Mouse (Mus musculus): ENCODE data around the gene Bicc1. TPM values are rescaled to one million over a fixed set of nuclear protein-coding genes. Genes with fewer than 3 reads are reported as not detected.

Gene Bicc1
- polyA plus RNA-seq, 1 experiment from 2014 or later = 4.3 TPM

DNA sequence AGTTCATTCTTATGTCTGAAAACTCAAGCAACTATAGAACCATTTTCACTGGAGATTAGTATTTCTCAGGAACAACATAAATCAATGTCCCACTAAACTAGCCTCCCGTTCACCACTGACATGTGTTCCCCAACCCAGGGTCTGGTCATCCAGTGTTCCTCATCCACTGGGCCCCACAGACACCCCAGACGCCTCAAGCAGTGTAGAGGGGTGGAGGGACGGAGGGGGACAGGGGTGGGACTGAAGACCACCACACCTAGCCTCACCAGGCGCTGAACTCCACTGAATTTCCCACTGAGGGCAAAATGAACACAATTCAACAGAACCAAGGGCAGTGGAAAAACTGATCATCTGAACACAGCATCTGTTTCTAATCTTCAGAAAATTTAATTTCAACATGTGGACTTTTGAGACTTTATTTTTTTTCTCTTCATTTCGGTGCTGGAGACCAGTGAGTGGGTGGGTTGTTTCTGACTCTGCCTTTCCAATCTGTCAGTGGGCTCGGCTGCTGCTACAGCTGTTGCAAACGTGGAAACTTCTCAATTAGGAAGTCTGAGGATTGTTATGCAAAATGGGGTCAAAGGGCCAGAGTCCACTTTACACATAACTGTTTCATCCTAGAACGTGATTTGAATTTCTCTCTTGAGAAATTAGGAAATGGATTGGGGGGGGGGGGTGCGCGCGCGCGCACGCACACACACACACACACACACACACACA, 21.2 kb downstream of the Bicc1 start:
- 68% methylated on average over 14 of the region's 14 CpGs for WGBS
- Histone ChIP-seq H3K27me3 (ENCODE audit: control insufficient read depth, insufficient read depth, low read depth, low read length) (no peaks in the 10 kb centered on the region), H3K4me3 (ENCODE audit: low read depth, low read length) (no peak overlapping the region), H3K36me3 (ENCODE audit: control insufficient read depth, insufficient read depth, low read length) (no peaks in the 10 kb centered on the region), H3K9me3 (replicated peaks; ENCODE audit: control insufficient read depth, low read length, poor library complexity, severe bottlenecking) (no peaks in the 10 kb centered on the region; the same call in 1 of the 2 replicates), H3K9ac (ENCODE audit: low read depth, low read length) (no peak overlapping the region), H3K27ac (ENCODE audit: low read length) (no peak overlapping the region), H3K4me1 (ENCODE audit: control insufficient read depth, insufficient read depth, low read length) (no peaks in the 10 kb centered on the region), H3K4me2 (ENCODE audit: low read length) (no peak overlapping the region)
- ATAC-seq = no peak

DNA sequence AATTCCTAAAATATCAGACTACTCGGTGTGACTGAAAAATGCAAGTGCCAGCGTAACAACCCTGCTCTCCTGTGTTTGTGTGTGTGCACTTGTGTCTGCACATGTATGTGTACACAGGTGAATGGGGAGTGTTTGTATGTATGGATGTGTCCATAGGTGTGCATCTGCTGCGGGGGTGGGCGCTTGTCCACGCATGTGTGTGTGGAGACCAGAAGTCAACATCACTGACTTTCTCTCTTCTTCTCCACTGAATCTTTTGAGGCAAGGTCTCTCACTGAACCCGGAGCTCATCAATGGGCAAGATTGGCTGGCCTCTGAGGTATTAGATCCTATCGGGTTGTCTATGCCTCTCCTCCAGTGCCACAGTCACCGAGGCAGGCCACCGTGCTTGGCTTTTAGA, 21.9 kb downstream of the Bicc1 start:
- no peaks in the 10 kb centered on the region for H3K4me1 ChIP-seq (ENCODE audit: control insufficient read depth, insufficient read depth, low read length)
- WGBS = 96% methylated on average over 9 of the region's 9 CpGs
- H3K9me3 ChIP-seq (replicated peaks; ENCODE audit: control insufficient read depth, low read length, poor library complexity, severe bottlenecking) = no peaks in the 10 kb centered on the region; the same call in 1 of the 2 replicates
- no peak overlapping the region for H3K4me2 ChIP-seq (ENCODE audit: low read length)
- no peak overlapping the region for H3K4me3 ChIP-seq (ENCODE audit: low read depth, low read length)
- no peaks in the 10 kb centered on the region for H3K36me3 ChIP-seq (ENCODE audit: control insufficient read depth, insufficient read depth, low read length)
- H3K9ac ChIP-seq (ENCODE audit: low read depth, low read length) = no peak overlapping the region
- H3K27ac ChIP-seq (ENCODE audit: low read length) = no peak overlapping the region
- ATAC-seq = no peak
- H3K27me3 ChIP-seq (ENCODE audit: control insufficient read depth, insufficient read depth, low read depth, low read length) = no peaks in the 10 kb centered on the region

DNA sequence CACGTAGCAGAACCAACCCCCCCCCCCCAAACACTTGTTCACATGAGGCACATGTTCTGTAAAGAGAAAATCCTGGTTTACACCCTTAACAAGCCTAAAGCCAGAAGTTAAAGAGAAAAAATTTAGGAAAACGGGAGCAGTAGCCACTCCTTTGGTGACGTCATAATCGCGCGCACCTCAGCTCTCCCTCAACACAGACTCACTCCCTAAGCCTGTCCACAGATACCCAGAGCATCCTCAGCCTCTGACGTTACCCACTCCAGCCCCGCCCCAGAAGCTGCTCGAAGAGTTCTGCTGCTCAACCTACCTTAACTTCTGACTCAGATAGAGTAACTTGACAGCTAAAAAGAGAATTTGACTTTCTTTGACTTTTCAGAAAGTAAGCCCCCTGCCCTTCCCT, 28.2 kb downstream of the Bicc1 start:
- Histone ChIP-seq H3K9me3 (replicated peaks; ENCODE audit: control insufficient read depth, low read length, poor library complexity, severe bottlenecking) (no peaks in the 10 kb centered on the region), H3K9ac (ENCODE audit: low read depth, low read length) (no peak overlapping the region), H3K4me1 (ENCODE audit: control insufficient read depth, insufficient read depth, low read length) (no peaks in the 10 kb centered on the region), H3K27me3 (ENCODE audit: control insufficient read depth, insufficient read depth, low read depth, low read length) (no peaks in the 10 kb centered on the region), H3K4me3 (ENCODE audit: low read depth, low read length) (no peak overlapping the region), H3K36me3 (ENCODE audit: control insufficient read depth, insufficient read depth, low read length) (no peaks in the 10 kb centered on the region), H3K27ac (ENCODE audit: low read length) (no peak overlapping the region), H3K4me2 (ENCODE audit: low read length) (no peak overlapping the region)
- 77% methylated on average over 9 of the region's 9 CpGs for WGBS
- ATAC-seq = no peak

DNA sequence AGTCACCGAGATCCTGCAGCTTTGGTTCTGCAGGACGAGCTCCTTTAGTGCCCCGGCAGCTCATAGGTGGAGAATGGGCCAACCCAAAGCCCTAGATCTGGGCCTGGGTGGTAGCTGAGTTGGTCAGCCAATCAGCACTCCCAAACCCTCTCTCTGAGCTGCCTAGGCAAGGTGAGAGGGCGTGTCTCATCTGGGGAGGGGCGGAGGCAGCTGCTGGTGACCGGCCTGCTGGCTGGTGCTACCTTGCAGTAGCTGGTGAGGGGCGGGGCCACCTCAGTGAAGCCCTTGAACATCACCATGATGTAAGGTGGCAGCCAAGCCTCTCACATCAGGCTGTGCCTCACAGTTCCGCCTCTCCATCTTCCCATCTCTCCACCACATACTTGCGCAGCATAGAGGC, 29.2 kb downstream of the Bicc1 start:
- Histone ChIP-seq H3K4me3 (ENCODE audit: low read depth, low read length) (no peak overlapping the region), H3K4me1 (ENCODE audit: control insufficient read depth, insufficient read depth, low read length) (no peaks in the 10 kb centered on the region), H3K9ac (ENCODE audit: low read depth, low read length) (no peak overlapping the region), H3K9me3 (replicated peaks; ENCODE audit: control insufficient read depth, low read length, poor library complexity, severe bottlenecking) (no peaks in the 10 kb centered on the region), H3K27me3 (ENCODE audit: control insufficient read depth, insufficient read depth, low read depth, low read length) (no peaks in the 10 kb centered on the region), H3K36me3 (ENCODE audit: control insufficient read depth, insufficient read depth, low read length) (no peaks in the 10 kb centered on the region), H3K27ac (ENCODE audit: low read length) (no peak overlapping the region), H3K4me2 (ENCODE audit: low read length) (no peak overlapping the region)
- WGBS = 69% methylated on average over 9 of the region's 9 CpGs
- ATAC-seq = no peak

DNA sequence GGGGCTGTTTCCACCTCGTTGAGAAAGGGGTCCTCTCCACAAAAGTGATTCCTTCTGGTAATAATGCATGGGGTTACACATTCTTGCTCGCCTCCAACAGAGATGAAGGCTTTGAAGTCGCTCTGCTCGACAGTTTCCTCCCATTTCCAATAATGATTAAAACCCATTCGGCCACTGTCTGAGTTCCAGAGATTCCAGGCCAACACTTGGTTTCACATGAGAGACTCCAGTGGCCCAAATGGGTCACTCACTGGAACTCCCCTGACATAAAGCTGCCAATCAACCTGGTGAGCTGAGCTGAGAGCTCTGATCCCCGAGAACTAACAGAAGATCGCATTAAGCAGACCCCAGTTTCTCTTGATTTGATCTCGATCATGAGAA, 31.6 kb downstream of the Bicc1 start:
- H3K9me3 ChIP-seq (replicated peaks; ENCODE audit: control insufficient read depth, low read length, poor library complexity, severe bottlenecking) = no peaks in the 10 kb centered on the region
- H3K4me2 ChIP-seq (ENCODE audit: low read length) = no peak overlapping the region
- no peak for ATAC-seq
- no peak overlapping the region for H3K9ac ChIP-seq (ENCODE audit: low read depth, low read length)
- H3K4me1 ChIP-seq (ENCODE audit: control insufficient read depth, insufficient read depth, low read length) = no peaks in the 10 kb centered on the region
- H3K4me3 ChIP-seq (ENCODE audit: low read depth, low read length) = no peak overlapping the region
- no peaks in the 10 kb centered on the region for H3K36me3 ChIP-seq (ENCODE audit: control insufficient read depth, insufficient read depth, low read length)
- WGBS = 35% methylated on average over 8 of the region's 8 CpGs
- H3K27me3 ChIP-seq (ENCODE audit: control insufficient read depth, insufficient read depth, low read depth, low read length) = no peaks in the 10 kb centered on the region
- H3K27ac ChIP-seq (ENCODE audit: low read length) = no peak overlapping the region

DNA sequence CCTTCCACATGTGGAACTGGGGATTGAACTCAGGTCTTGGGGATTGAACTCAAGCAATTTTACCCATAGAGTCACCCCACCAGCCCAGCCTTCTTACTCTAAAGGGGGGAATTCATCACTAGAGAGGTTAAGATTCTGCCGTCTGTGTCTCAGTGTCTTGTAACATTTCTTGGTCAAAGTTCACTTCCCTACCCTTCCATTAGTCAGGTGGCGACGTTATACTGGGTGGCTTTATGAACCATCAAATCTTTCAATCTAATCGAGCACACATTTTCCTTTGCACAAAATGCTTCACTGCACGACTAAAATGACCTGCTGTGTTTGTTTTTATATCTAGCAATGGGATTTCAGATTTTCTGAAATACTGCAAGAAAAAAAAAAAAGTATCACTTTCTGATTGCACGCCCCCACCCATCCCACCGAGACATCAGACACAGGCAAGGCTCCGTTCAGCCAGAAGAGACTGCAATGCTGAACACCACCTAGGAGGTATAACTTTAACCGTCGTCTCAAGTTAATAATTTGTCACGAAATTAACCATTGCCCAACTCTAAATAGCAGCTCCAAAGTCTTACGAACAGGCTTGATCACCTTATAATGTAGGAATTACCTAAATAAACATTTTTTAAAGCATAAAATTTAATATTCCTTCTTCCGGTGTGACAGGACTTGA, 32.1 kb downstream of the Bicc1 start:
- 59% methylated on average over 13 of the region's 13 CpGs for WGBS
- no peak for ATAC-seq

DNA sequence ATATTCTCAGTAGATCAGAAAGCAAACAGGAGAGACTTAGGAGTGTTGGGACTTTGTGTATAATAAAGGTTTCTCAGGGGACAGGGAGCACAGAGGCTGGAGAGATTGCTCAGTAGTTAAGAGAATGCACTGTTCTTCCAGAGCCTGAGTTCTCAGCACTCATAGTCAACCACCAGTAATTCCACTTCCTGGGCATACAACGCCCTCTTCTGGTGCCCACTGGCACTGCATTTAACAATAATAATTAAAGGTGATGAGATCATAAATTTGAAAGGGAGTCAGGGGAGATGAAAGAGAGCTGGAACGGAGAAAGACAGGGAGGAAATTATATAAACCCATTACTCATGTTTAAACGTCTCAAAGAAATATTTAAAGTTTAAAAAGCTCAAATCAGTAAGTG, 35.5 kb downstream of the Bicc1 start:
- 62% methylated on average over 3 of the region's 3 CpGs for WGBS
- H3K4me2 ChIP-seq (ENCODE audit: low read length) = no peak overlapping the region
- no peak for ATAC-seq
- no peaks in the 10 kb centered on the region for H3K9me3 ChIP-seq (replicated peaks; ENCODE audit: control insufficient read depth, low read length, poor library complexity, severe bottlenecking)
- no peak overlapping the region for H3K27ac ChIP-seq (ENCODE audit: low read length)
- H3K36me3 ChIP-seq (ENCODE audit: control insufficient read depth, insufficient read depth, low read length) = no peaks in the 10 kb centered on the region
- no peaks in the 10 kb centered on the region for H3K27me3 ChIP-seq (ENCODE audit: control insufficient read depth, insufficient read depth, low read depth, low read length)
- no peak overlapping the region for H3K4me3 ChIP-seq (ENCODE audit: low read depth, low read length)
- no peaks in the 10 kb centered on the region for H3K4me1 ChIP-seq (ENCODE audit: control insufficient read depth, insufficient read depth, low read length)
- no peak overlapping the region for H3K9ac ChIP-seq (ENCODE audit: low read depth, low read length)

More for the DNA sequence above, 32.1 kb downstream of the Bicc1 start:
- H3K9ac ChIP-seq (ENCODE audit: low read depth, low read length) = no peak overlapping the region
- H3K9me3 ChIP-seq (replicated peaks; ENCODE audit: control insufficient read depth, low read length, poor library complexity, severe bottlenecking) = no peaks in the 10 kb centered on the region
- no peak overlapping the region for H3K4me2 ChIP-seq (ENCODE audit: low read length)
- H3K4me1 ChIP-seq (ENCODE audit: control insufficient read depth, insufficient read depth, low read length) = no peaks in the 10 kb centered on the region
- H3K4me3 ChIP-seq (ENCODE audit: low read depth, low read length) = no peak overlapping the region
- no peak overlapping the region for H3K27ac ChIP-seq (ENCODE audit: low read length)
- H3K36me3 ChIP-seq (ENCODE audit: control insufficient read depth, insufficient read depth, low read length) = no peaks in the 10 kb centered on the region
- no peaks in the 10 kb centered on the region for H3K27me3 ChIP-seq (ENCODE audit: control insufficient read depth, insufficient read depth, low read depth, low read length)

DNA sequence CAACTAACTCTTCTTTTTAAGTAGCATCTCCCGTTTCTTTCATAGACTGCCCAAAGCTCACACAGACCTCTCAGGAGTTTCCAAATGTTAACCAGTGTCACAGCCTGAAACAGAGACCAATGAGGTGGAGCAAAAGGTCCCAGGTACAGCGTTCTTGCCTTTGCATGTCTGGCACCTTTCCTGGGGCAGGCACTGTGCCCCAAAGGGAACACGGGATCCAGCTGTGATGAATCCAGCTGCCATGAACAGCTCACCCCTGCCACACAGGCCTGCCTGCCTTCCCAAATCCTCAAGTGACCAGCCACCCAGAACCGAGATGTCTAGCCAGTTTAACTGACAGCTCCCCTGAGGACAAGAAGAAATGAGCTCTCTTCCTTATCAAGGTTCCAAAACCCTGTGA, 36.1 kb downstream of the Bicc1 start:
- ATAC-seq = no peak
- Histone ChIP-seq H3K4me1 (ENCODE audit: control insufficient read depth, insufficient read depth, low read length) (no peaks in the 10 kb centered on the region), H3K4me3 (ENCODE audit: low read depth, low read length) (no peak overlapping the region), H3K27me3 (ENCODE audit: control insufficient read depth, insufficient read depth, low read depth, low read length) (no peaks in the 10 kb centered on the region), H3K9me3 (replicated peaks; ENCODE audit: control insufficient read depth, low read length, poor library complexity, severe bottlenecking) (no peaks in the 10 kb centered on the region), H3K4me2 (ENCODE audit: low read length) (no peak overlapping the region), H3K27ac (ENCODE audit: low read length) (no peak overlapping the region), H3K9ac (ENCODE audit: low read depth, low read length) (no peak overlapping the region), H3K36me3 (ENCODE audit: control insufficient read depth, insufficient read depth, low read length) (no peaks in the 10 kb centered on the region)
- WGBS = 53% methylated on average over 4 of the region's 4 CpGs

DNA sequence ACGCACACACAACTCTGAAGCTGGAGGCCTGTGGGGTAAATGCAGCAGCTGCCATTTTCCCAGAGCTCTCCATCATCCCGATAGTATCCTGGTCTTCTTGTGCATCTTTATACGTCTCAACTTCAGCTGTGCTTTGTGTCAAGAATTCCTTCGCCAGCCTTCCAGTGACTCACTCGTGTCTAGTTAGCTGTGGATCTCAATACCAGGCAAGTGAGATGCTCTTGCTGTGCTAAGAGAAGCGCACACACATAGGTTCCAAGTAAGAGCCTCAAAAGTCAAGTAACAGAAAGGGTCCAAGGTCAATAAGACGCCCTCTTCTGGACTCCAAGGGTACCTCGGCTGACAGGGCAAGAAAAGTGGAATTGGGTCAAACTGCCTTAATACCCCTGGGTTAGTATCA, 37.0 kb downstream of the Bicc1 start:
- Histone ChIP-seq H3K36me3 (ENCODE audit: control insufficient read depth, insufficient read depth, low read length) (no peaks in the 10 kb centered on the region), H3K4me3 (ENCODE audit: low read depth, low read length) (no peak overlapping the region), H3K4me2 (ENCODE audit: low read length) (no peak overlapping the region), H3K27ac (ENCODE audit: low read length) (no peak overlapping the region), H3K4me1 (ENCODE audit: control insufficient read depth, insufficient read depth, low read length) (no peaks in the 10 kb centered on the region), H3K9ac (ENCODE audit: low read depth, low read length) (no peak overlapping the region), H3K9me3 (replicated peaks; ENCODE audit: control insufficient read depth, low read length, poor library complexity, severe bottlenecking) (no peaks in the 10 kb centered on the region), H3K27me3 (ENCODE audit: control insufficient read depth, insufficient read depth, low read depth, low read length) (no peaks in the 10 kb centered on the region)
- ATAC-seq = no peak
- WGBS = 80% methylated on average over 8 of the region's 8 CpGs

All from midbrain, embryonic 16.5 days (tissue).